Mouse (Mus musculus): ENCODE data around the gene Mthfsd. TPM values are rescaled to one million over a fixed set of nuclear protein-coding genes. Genes with fewer than 3 reads are reported as not detected.
A peak's percentile ranks its signal among the peaks of the same experiment; 100 is the strongest.

Mthfsd gene
- total and polyA plus RNA-seq, 3 experiments: 23.1 to 36.4 (median 30.7) TPM

- no peak overlapping the region for H3K9ac ChIP-seq (ENCODE audit: insufficient read depth, low read depth)
- dilution Hi-C loops (cut with MboI; ENCODE audit: extremely low pct_ligation_motif_present, extremely low pct_unique_long_range_greater_than_20kb, low sequenced_read_pairs): no loop called here
Observed at GRCm38 (mm10) chr8:121120456-121121419, 12.5 kb upstream of the Mthfsd start.

GRCm38 (mm10) chr8:121119635-121120455 lies 11.7 kb upstream of the Mthfsd start:
- Histone ChIP-seq H3K4me3 (replicated peaks in 1 of 3; ENCODE audit: low read depth in 2 of 3, low read length in 2 of 3, poor library complexity in 1 of 3) (no peak overlapping the region), H3K4me2 (ENCODE audit: insufficient read depth, low read depth, poor library complexity, severe bottlenecking) (no peak overlapping the region), H3K36me3 (replicated peaks in 1 of 2; ENCODE audit: control insufficient read depth in 1 of 2, insufficient read depth in 1 of 2, low read length in 1 of 2) (no peaks in the 10 kb centered on the region), H3K27ac (ENCODE audit: insufficient read depth, low read depth) (no peak overlapping the region), H3K9me3 (replicated peaks; ENCODE audit: low read length) (peaks cover 28% of the 10 kb centered on the region), H3K27me3 (replicated peaks) (peaks cover 53% of the 10 kb centered on the region), H3K79me2 (replicated peaks; ENCODE audit: control insufficient read depth, extremely low read depth, insufficient read depth, poor library complexity, severe bottlenecking) (no peaks in the 10 kb centered on the region), H3K4me1 (ENCODE audit: control insufficient read depth in 1 of 2, insufficient read depth in 2 of 2) (peaks cover 7 to 14% of the 10 kb centered on the region in 2 experiments), H3K9ac (ENCODE audit: insufficient read depth, low read depth) (no peak overlapping the region)
- in situ Hi-C loops (cut with MboI; ENCODE audit: low pct_ligation_motif_present, low pct_unique_long_range_greater_than_20kb, low sequenced_read_pairs) (loop anchor here (5.0 kb wide), 1 partner anchor 92 kb away; no protein-coding TSS in a partner anchor), dilution Hi-C loops (cut with MboI; ENCODE audit: extremely low pct_ligation_motif_present, extremely low pct_unique_long_range_greater_than_20kb, low sequenced_read_pairs) (no loop called here)
- DNase-seq (ENCODE audit: extremely low read depth): no peak
- TF ChIP-seq NELFE (IDR thresholded peaks at IDR 0.05; ENCODE audit: low read depth, low read length) (no peak), BHLHE40 (IDR thresholded peaks at IDR 0.05; ENCODE audit: low read depth, low read length) (no peak), E2F4 (IDR thresholded peaks at IDR 0.05; ENCODE audit: insufficient replicate concordance, low read depth, low read length) (no peak), HCFC1 (IDR thresholded peaks at IDR 0.05; ENCODE audit: low read depth, low read length) (no peak), CTCF (conservative IDR thresholded peaks at IDR 0.05 in 1 of 2, IDR thresholded peaks at IDR 0.05 in 1 of 2; ENCODE audit: low read depth in 2 of 2, low read length in 2 of 2) (no peak), RAD21 (IDR thresholded peaks at IDR 0.05; ENCODE audit: low read depth, low read length) (no peak), SMC3 (IDR thresholded peaks at IDR 0.05; ENCODE audit: low read depth, low read length) (no peak), TBP (conservative IDR thresholded peaks at IDR 0.05; ENCODE audit: low read depth, low read length) (no peak), MYC (IDR thresholded peaks at IDR 0.05; ENCODE audit: low read depth, low read length) (no peak), USF2 (conservative IDR thresholded peaks at IDR 0.05; ENCODE audit: low read depth, low read length) (no peak), SIN3A (IDR thresholded peaks at IDR 0.05; ENCODE audit: low read length) (no peak), ZC3H11A (IDR thresholded peaks at IDR 0.05; ENCODE audit: low read depth, low read length) (no peak), PAX5 (IDR thresholded peaks at IDR 0.05; ENCODE audit: low read length) (no peak), NRF1 (IDR thresholded peaks at IDR 0.05; ENCODE audit: low read depth, low read length) (no peak), EP300 (IDR thresholded peaks at IDR 0.05; ENCODE audit: low read length) (no peak), MAFK (IDR thresholded peaks at IDR 0.05; ENCODE audit: insufficient replicate concordance, low read length) (no peak)

More at GRCm38 (mm10) chr8:121120456-121121419, 12.5 kb upstream of the Mthfsd start:
- TF ChIP-seq MEF2A (IDR thresholded peaks at IDR 0.05; ENCODE audit: borderline replicate concordance, low read depth, low read length): no peak
- TF ChIP-seq POLR2AphosphoS2 (IDR thresholded peaks at IDR 0.05; ENCODE audit: low read depth, low read length): no peak
- TF ChIP-seq EP300 (IDR thresholded peaks at IDR 0.05; ENCODE audit: low read length): no peak
- TF ChIP-seq RAD21 (IDR thresholded peaks at IDR 0.05; ENCODE audit: low read depth, low read length): no peak
- TF ChIP-seq ELF1 (IDR thresholded peaks at IDR 0.05; ENCODE audit: low read depth, low read length): 0 out of 2 replicates have a peak, but pooled peaks have one; percentile 27
- in situ Hi-C loops (cut with MboI; ENCODE audit: low pct_ligation_motif_present, low pct_unique_long_range_greater_than_20kb, low sequenced_read_pairs): no loop called here
- H3K4me1 ChIP-seq (ENCODE audit: control insufficient read depth in 1 of 2, insufficient read depth in 2 of 2): peaks cover 7 to 14% of the 10 kb centered on the region in 2 experiments
- peaks cover 60% of the 10 kb centered on the region for H3K27me3 ChIP-seq (replicated peaks)
- no peaks in the 10 kb centered on the region for H3K36me3 ChIP-seq (replicated peaks in 1 of 2; ENCODE audit: control insufficient read depth in 1 of 2, insufficient read depth in 1 of 2, low read length in 1 of 2)
- no peak overlapping the region; the same call in 1 of the 2 replicates for H3K4me2 ChIP-seq (ENCODE audit: insufficient read depth, low read depth, poor library complexity, severe bottlenecking)
- no peaks in the 10 kb centered on the region for H3K79me2 ChIP-seq (replicated peaks; ENCODE audit: control insufficient read depth, extremely low read depth, insufficient read depth, poor library complexity, severe bottlenecking)
- peaks cover 22% of the 10 kb centered on the region for H3K9me3 ChIP-seq (replicated peaks; ENCODE audit: low read length)
- DNase-seq (ENCODE audit: extremely low read depth): no peak
- H3K4me3 ChIP-seq (replicated peaks in 1 of 3; ENCODE audit: low read depth in 2 of 3, low read length in 2 of 3, poor library complexity in 1 of 3): no peak overlapping the region
- H3K27ac ChIP-seq (ENCODE audit: insufficient read depth, low read depth): no peak overlapping the region
